Mouse (Mus musculus): ENCODE results near the gene Rapgef1. TPM values are rescaled to one million over a fixed set of nuclear protein-coding genes. Genes with fewer than 3 reads are reported as not detected.

The Rapgef1 gene
- total RNA-seq, 2 experiments from 2014 or later, result 90.9 to 92.2 TPM

- no peak for DNase-seq
Observed at GRCm38 (mm10) chr2:29645071-29645628, 25.6 kb downstream of the Rapgef1 start.

DNA sequence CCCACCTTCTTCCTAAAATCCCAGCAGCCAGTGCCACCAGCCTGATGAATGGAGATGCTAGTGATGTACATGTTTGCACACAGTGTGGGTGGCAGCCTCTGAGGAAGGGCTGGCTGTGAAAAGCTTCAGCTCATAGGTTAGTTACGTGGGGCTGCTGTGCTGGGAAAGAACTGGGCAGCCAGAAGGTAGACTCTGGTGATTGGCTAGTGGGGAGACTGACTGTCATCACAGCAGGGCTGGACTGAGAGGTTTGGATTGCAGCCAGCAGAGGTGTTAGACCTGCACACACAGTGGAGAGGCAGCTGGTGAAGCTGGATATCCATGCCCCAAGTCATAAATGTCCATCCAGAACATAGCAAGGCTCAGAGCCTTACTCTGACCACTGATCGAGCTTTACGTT is 27.1 kb downstream of the Rapgef1 start:
- DNase-seq, result no peak

DNA sequence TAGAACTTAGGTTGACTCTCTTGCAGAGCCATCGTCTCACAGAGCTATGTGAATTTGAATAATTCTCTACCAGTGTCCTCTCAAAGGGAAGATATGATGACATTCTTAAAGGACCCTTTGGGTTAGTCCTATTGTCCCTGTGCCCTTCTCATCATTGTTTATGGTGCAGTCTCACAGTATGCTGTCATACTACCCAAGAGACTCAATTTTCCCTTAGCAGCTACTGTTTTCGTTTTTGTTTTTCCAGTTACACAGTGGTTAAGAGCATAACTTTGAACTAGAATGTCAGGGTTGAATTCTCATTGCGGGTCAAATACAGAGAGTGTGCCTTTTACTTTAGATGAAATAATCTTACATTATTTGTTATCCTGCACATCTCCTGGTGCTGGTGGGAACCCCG is 27.6 kb downstream of the Rapgef1 start:
- DNase-seq, result no peak

GRCm38 (mm10) chr2:29647808-29648207 is 28.3 kb downstream of the Rapgef1 start:
- DNase-seq, result no peak

DNA sequence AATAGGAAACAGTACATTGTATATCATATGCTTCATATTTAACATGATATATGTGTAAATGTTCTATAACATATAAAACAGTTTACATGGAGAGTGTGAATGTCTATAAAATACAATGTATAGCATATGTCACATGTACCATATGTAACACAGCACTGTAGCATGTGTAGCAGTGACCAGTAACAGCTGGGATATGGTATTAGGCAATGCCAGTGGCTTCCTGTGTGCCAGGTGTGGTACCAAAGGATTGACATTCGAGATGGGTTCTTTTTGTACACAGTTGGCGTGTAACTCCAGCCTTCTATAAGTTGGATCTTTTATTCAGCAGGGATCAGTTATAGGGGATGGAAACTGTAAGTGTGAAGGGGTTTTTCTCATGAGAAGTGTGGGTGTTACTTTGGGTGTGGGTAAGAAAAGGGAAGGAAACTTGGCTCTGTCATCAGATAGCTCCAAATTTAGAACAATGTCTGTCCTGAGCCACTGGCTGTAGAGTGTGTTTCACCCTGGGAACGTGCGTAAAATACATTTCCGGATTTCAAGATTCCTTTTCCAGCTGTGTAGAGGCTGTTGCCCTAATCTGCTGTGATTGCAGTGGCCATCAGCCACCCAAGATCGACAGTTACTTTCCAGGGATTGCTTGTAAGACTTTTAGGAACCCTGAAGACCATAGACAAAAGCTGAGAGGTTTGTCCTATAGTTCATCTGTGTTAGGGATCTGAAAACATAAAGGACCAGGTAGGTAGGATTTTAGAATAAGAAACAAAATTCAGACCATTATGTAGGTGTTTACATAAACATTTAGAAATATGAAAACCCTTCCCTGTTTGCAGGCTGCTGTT is 29.7 kb downstream of the Rapgef1 start:
- DNase-seq, result no peak

GRCm38 (mm10) chr2:29649795-29650457 is 30.4 kb downstream of the Rapgef1 start:
- no peak for DNase-seq

DNA sequence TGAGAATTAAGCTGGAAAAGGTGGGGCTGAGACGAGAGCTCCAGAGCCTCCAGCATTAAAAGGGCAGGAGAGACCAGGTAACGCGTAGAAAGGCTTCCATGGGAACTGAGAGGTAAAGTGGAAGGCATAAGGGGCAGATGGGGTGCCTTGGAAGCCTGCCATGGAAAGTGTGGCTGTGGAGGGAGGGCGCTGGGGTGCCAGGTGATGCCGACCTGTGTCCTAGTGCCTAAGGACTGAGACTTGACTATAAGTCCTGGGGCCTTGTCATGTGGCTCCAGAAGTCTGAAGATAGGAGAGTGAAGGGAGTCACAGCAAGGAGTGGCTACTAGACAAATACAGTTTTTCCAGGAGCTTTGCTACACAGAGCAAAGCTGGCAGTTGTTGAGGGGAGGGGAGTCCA is 32.4 kb downstream of the Rapgef1 start:
- DNase-seq, result no peak

DNA sequence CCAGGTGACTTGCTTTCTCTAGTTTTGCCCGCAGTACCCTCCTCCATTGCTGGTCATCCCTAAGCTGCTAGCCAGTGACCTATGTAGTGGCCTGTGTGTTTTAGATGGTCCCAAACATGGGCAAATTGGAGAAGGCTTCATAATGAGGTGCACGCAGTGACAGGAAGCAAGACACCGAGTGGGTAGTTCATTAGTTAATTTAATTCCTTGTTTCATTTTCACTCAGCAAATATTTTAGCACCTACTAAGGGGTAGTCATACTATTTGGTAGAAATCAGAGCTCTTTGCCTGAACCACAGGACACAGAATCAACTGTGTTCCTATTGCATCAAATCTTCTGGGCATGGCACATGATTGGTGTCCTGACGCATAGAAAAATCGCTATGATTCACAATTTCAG is 35.9 kb downstream of the Rapgef1 start:
- no peak for DNase-seq

DNA sequence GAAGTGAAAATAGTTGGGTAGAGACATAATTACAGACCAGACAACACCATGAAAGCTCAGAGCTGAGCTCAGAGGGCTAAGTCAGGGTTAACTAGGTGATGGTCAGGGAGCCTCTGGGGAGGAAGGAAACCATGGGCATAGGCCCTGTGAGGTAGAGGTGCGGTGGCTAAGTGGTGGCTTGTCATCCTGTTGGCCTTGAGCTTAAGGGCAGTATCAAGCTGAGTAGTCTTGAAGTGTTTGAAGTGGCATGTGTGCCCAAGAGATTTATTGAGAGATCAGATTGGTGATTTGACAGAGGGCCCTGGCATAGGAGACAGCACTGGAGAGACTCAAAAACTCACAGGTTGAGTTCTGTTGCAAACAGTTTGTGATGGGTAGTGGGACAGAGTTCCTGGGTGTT is 36.6 kb downstream of the Rapgef1 start:
- DNase-seq, result no peak

DNA sequence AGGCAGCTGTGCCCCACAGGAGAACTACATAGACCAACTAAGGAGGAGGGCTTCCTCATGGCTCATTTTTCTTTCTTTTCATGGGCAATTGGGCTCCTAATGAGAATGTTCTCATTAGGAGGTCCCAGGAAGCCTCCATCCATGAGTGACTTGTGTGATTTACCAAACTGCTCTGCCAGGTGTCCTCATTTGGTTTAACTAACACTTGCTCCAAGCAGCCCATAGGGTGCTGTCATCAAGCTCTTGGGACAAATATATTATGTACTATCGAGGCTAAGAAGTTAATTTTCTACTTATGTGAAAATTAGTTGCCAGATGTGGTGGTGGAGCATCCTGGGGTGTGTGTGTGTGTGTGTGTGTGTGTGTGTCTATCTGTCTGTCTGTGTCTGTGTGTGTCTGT is 37.6 kb downstream of the Rapgef1 start:
- DNase-seq, result no peak

DNA sequence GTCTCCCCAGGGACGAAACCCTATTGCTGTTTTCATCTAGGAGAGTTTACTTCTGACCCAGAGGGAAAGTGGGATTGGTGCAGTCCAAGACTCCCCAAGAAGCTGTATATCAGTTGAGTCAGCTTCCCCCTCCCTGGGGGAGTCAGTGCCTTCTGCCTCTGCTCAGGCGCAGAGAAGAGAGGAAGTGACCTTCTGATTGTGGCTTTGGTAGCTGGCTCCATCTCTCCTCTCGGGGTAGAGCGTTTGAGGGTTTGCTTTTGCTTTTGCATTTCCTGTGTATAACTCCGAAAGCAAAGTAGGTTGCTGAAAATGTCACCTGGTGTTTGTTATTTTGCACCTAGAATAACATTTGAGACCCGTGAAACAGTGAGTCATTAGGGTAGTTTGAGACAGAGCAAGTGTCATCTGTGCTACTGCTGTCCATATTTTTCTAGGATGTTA is 42.3 kb downstream of the Rapgef1 start:
- DNase-seq, result no peak

DNA sequence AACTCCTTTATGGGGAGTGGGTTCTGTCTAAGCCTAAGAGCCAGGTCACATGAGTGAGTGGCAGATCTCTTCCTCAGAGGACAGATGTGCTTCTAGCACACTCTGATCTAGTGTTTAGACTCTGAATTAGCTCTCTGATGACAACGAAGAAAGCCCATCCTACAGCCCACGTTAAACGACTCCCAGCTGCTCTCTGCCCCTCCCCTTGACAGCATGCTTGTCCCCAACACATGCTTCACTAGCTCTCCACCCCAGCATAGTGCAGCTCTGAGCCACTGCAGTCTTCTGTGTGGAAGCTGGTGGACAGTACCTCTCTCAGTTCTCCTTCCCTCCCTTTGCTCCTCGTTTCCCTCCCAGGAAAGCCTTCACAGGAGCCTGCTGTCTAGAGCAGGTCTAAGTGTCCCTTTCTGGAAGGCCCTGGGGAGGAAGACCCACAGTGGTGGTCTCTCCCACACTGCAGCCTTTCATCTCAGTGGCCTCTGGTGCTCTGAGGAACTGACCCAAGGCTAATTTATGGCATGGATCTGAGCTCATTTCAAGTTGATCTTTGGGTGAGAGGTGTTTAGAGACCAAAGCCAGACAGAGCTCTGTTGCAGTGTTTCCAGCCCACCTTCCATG is 43.8 kb downstream of the Rapgef1 start:
- no peak for DNase-seq

GRCm38 (mm10) chr2:29665421-29665820 is 45.9 kb downstream of the Rapgef1 start:
- DNase-seq, result no peak

GRCm38 (mm10) chr2:29666589-29666988 is 47.1 kb downstream of the Rapgef1 start:
- peak; percentile 47 for DNase-seq

DNA sequence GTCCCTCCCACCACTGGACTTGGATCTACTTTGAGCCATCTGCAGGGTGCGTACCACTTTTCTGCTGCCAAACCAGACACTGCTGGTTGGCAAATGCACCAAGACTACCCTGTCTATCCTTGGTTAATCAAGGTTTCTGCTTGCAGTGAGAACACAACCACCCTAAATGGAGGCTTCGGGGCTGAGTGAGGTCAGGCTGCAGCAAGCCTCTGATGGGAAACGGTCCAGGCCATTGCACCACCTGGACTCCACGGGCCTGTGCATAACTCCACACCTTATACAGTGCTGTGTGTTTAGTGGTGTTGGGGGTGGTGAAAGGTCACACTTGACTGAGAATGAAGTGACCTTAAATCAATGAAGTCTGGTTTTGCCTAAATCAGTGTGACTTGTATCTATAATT is 47.6 kb downstream of the Rapgef1 start:
- DNase-seq, result no peak

DNA sequence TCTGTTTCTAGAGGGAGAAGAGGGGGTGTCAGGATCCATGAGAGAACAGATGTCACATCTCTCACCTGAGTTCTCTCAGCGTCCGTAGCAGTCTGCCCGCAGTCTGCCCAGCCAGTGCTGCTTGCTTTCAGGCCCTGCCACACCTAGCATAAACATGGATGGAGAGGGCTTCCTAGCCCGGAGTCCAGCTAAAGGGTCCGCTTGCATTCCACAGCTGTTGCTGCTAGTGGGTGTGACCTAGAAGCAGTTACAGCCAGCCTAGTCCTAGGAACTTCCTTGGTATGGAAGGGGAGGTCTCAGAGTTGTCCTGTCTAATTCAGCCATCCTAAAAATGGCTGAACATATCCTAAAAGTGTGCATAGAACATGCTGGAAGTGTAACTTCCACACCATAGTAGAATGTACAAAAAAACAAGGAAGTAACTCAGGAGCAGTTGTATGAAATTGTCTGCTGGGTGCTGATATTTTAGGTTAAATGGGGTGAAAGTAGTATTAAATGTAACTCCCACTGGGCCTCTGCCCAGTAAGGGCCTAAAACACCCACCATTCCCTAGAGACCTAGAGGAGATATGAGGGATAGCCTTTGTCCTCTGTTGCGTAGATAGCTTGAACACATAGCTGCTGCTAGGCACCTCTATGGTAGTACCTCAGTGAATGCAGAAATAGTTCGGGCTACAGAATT is 48.6 kb downstream of the Rapgef1 start:
- DNase-seq, result no peak

DNA sequence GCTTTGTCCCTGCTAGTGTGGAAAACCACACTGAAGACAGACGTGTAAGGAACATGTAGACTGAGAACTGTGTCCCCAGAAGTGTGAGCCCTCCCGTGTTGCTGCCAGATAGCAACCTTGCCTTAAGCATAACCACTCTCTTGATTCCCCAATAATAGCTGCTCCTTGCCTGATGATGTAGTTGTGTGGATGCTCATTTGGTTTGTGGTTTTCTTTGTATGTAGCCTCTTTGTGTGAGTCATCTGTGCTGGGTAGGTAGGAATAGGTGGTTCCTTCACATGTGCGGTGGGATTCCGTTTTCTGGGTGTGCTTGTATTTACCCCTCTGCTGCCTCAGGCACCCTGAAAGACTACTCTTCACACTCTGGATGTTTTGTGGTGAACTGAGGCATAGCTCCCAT is 49.4 kb downstream of the Rapgef1 start:
- DNase-seq, result no peak

DNA sequence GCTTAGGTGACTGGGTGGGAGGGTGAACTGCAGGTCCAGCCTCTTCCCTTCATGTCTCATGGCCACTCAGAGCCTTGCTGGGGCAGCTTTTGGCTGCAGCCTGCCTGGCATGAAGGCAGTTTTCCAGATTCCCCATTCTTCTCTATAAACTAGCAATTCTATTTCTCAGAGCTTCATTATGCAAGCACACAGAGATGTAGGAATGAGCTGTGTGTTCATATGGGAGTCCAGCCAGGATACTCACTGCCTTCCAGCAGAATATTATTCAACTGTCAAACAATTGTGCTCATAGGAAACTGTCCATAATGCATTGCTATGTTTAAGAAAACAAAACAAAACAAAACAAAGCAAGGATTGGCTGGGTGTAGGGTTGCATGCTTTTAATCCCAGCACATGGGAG is 50.2 kb downstream of the Rapgef1 start:
- no peak for DNase-seq

DNA sequence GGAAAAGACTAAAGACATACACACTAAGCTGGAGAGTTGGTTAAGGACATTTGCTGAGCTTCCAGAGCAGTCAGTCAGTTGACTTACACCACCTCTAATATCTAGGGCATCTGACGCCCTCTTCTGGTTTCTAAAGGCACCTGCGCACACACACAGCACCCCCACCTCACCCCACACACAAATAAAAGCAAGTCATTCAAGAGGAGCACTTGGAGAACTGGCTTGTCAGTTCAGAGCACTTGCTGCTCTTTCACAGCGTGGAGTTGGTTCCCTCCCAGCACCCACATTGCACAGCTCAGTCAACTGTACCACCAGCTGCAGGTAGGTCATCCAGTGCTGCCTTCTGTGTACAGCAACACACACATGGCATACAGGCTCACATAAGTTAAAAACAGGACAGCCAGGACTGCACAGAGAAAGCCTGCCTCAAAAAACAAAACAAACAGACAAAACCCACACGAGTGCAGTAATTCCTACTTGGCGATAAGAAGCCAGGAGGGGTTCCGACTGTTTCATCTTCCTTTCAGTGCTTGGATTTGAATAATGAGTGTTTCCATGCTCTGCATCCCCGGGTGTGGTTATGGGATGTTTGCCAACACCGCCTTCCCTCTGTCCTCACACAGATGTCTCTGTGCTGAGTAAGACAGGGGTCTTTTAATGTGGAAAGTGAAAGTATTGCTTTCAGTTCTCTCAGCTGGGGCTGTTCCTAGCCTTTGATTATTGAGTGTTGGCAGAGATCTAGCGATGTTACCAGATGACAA is 50.9 kb downstream of the Rapgef1 start:
- DNase-seq, result peak; percentile 56

DNA sequence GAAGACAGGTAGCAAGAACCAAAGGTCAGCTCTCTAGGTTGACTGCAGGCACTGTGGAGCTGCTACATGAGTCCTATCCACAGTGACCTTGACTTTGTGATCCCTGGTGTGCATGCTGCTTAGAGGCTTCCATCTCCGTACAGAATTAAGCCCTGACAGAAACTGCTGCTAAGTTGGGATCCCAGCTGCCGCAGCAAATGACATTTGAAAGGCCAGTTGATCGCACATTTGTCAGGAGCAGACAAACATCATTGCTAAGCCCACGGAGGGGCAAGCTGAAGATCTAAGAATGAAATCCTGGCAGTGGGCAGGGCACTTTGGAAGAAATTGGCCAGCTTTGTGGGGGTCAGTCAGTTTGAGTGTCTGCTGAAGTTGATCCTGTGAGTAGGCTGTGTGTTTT is 51.9 kb downstream of the Rapgef1 start:
- no peak for DNase-seq

DNA sequence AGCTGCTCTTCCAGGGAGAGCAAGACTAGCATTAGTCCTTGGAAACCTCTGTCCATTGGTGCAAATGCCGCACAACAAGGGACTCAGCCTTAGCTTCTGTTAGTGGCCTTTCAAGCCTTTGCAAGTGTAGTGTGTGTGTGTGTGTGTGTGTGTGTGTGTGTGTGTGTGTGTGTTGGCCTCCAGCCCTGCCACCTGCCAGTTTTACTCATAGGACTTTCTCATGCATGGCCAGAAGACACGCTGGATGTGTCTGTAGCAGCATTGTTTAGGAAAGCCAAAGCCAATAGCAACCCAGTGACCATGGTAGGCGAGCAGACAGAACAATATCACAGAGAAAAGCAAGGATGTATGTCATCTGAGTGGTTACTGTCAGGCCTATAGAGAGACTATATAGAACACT is 52.3 kb downstream of the Rapgef1 start:
- DNase-seq, result no peak

All from gastrocnemius, postnatal 10 days (tissue).